Comparison of ENCODE assay signal across 8 mouse cellular contexts in the genomic region with DNA sequence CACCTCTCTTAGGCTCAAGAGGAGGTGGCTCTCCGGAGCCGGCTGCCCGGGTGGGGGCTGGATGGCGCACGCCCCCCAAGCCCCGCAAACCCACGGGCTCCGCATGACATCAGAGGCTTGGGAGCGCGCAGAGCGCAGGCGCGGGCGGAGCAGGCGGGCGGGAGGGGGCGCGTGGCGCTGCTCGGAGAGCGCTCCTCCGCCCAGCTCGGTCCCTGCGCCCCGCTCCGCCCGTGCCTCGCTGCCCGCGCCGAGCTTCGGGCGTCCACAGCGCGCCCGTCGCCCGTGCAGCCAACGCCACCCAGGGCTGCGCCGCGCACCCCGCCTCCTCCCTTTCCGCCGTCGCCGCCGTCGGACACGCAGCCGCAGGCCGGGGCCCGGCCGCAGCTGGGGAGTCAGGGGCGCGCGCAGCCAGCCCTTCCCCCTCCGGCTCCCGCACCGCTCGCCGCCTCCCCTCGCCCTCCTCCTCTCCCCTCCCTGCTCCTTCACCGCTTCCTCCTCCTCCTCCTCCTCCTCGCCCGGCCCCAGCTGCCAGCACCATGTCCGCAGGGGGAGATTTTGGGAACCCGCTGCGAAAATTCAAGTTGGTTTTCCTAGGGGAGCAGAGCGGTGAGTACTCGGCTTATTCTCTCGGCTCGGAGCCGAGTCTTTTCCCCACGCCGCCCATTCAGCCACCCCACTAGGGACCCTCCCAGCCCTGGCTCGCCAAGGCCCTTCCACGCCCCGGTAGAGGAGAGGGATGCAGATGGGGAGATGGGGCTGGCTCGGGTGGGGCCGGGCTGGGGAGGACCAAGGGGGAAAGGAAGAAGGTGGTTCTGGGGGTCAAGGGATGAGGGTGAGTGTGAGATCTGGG. TPM values are rescaled to one million over a fixed set of nuclear protein-coding genes. Genes with fewer than 3 reads are reported as not detected.
DNase-seq lines count a peak whose midpoint lies in the region; ATAC-seq and TF ChIP-seq lines count a peak whose summit lies in the region.

A gene (plus strand): TSS at position 167 of the 850 bp plus-strand sequence.

- no peak for TF ChIP-seq EP300 in heart, adult 2 months (IDR thresholded peaks at IDR 0.05; ENCODE audit: insufficient read depth, low read depth, low read length)
- no peak for TF ChIP-seq EP300 in liver, embryonic 14.5 days (IDR thresholded peaks at IDR 0.05; ENCODE audit: low read depth)

- peak within 1 kb of the TSS; percentile 62 for H3K4me2 ChIP-seq in liver, embryonic 14.5 days (ENCODE audit: low read depth)
- peak within 1 kb of the TSS; percentile 78 for H3K4me2 ChIP-seq in neural tube, embryonic 13.5 days

- under 1% methylated on average over 72 of the region's 81 CpGs for WGBS in heart, adult 2 months
- WGBS in liver, embryonic 14.5 days (ENCODE audit: insufficient replicate concordance) = under 1% methylated on average over 69 of the region's 81 CpGs
- under 1% methylated on average over 48 of the region's 81 CpGs for WGBS in neural tube, embryonic 13.5 days

- peak; percentile 50; the same call in 1 of the 2 replicates for TF ChIP-seq POLR2A in cortical plate, adult 2 months (IDR thresholded peaks at IDR 0.05; ENCODE audit: extremely low read depth, insufficient read depth, low read length)
- no peak for TF ChIP-seq POLR2A in heart, adult 2 months (IDR thresholded peaks at IDR 0.05; ENCODE audit: insufficient read depth, low read depth, low read length)

- H3K79me2 ChIP-seq in heart, adult 2 months (replicated peaks; ENCODE audit: control insufficient read depth, insufficient read depth, low read length) = no peaks in the 10 kb centered on the region

- no peaks in the 10 kb centered on the region for H3K9me3 ChIP-seq in liver, embryonic 14.5 days (ENCODE audit: control insufficient read depth, low read length)
- no peaks in the 10 kb centered on the region for H3K9me3 ChIP-seq in neural tube, embryonic 13.5 days

- peak; percentile 37 for DNase-seq in urinary bladder, adult 2 months (ENCODE audit: low spot score)
- no peak for DNase-seq in urinary bladder, postnatal 36 days (ENCODE audit: low spot score in 2 of 2)
- DNase-seq in heart, adult 2 months = peak; percentile 50 to 65
- peak; percentile 45 for DNase-seq in kidney, postnatal 14 days
- DNase-seq in liver, embryonic 14.5 days (ENCODE audit: low read depth in 3 of 3, low spot score in 3 of 3) = no peak
- DNase-seq in thymus, postnatal 4 days = peak; percentile 58

- peak within 1 kb of the TSS; percentile 96 for H3K27ac ChIP-seq in cortical plate, adult 2 months (ENCODE audit: insufficient read depth, low read length)
- H3K27ac ChIP-seq in heart, adult 2 months = no peak within 1 kb of the TSS
- no peak within 1 kb of the TSS for H3K27ac ChIP-seq in liver, embryonic 14.5 days
- H3K27ac ChIP-seq in neural tube, embryonic 13.5 days (replicated peaks) = peak within 1 kb of the TSS; percentile 96

- H3K4me1 ChIP-seq in cortical plate, adult 2 months (ENCODE audit: control insufficient read depth, insufficient read depth, low read length) = peaks cover 19% of the 10 kb centered on the region
- peaks cover 7% of the 10 kb centered on the region for H3K4me1 ChIP-seq in heart, adult 2 months (ENCODE audit: control insufficient read depth, insufficient read depth, low read length)
- 0 out of 4 replicates have a peak, but pooled peaks cover 0 to 3% of the 10 kb centered on the region in 2 experiments for H3K4me1 ChIP-seq in liver, embryonic 14.5 days (replicated peaks; ENCODE audit: control insufficient read depth in 2 of 2, insufficient read depth in 2 of 2, low read length in 1 of 2)
- H3K4me1 ChIP-seq in neural tube, embryonic 13.5 days (replicated peaks) = peaks cover 68% of the 10 kb centered on the region

- H3K36me3 ChIP-seq in heart, adult 2 months (ENCODE audit: control insufficient read depth, insufficient read depth, low read length) = no peaks in the 10 kb centered on the region
- H3K36me3 ChIP-seq in liver, embryonic 14.5 days (replicated peaks; ENCODE audit: control insufficient read depth, insufficient read depth, low read depth) = no peaks in the 10 kb centered on the region
- peaks cover 6% of the 10 kb centered on the region; the same call in 1 of the 2 replicates for H3K36me3 ChIP-seq in neural tube, embryonic 13.5 days

- no peak for TF ChIP-seq CTCF in cortical plate, adult 2 months (IDR thresholded peaks at IDR 0.05; ENCODE audit: extremely low read depth, insufficient read depth, low read length)
- TF ChIP-seq CTCF in heart, adult 2 months (IDR thresholded peaks at IDR 0.05) = no peak
- TF ChIP-seq CTCF in liver, embryonic 14.5 days (IDR thresholded peaks at IDR 0.05; ENCODE audit: low read depth) = no peak

- intact Hi-C loops in heart, adult 2 months (cut with DNase I) = no loop called here

- peak within 1 kb of the TSS; percentile 95 for H3K9ac ChIP-seq in heart, adult 2 months (ENCODE audit: low read depth, low read length)
- no peak within 1 kb of the TSS for H3K9ac ChIP-seq in liver, embryonic 14.5 days (replicated peaks)
- H3K9ac ChIP-seq in neural tube, embryonic 13.5 days = peak within 1 kb of the TSS; percentile 92

- ATAC-seq in liver, embryonic 14.5 days (ENCODE audit: insufficient read depth) = 0 out of 2 replicates have a peak, but pooled peaks have one; percentile 9
- peak; percentile 79 for ATAC-seq in neural tube, embryonic 13.5 days (ENCODE audit: low read depth)

- peak within 1 kb of the TSS; percentile 67 for H3K4me3 ChIP-seq in cortical plate, adult 2 months (ENCODE audit: insufficient read depth, low read length)
- H3K4me3 ChIP-seq in heart, adult 2 months = peak within 1 kb of the TSS; percentile 50
- H3K4me3 ChIP-seq in liver, embryonic 14.5 days (ENCODE audit: insufficient read depth in 1 of 2, low read depth in 2 of 2, low read length in 2 of 2) = peak within 1 kb of the TSS; percentile 32 to 53
- peak within 1 kb of the TSS; percentile 81 for H3K4me3 ChIP-seq in neural tube, embryonic 13.5 days

- no peaks in the 10 kb centered on the region; the same call in 1 of the 2 replicates for H3K27me3 ChIP-seq in heart, adult 2 months (ENCODE audit: control insufficient read depth, insufficient read depth, low read length)
- peaks cover 41% of the 10 kb centered on the region for H3K27me3 ChIP-seq in liver, embryonic 14.5 days (ENCODE audit: control insufficient read depth, insufficient read depth, low read length)
- H3K27me3 ChIP-seq in neural tube, embryonic 13.5 days = peaks cover 8% of the 10 kb centered on the region; the same call in 1 of the 2 replicates

RNA-seq across cellular contexts. Expression of the gene that starts here (rescaled TPM):
- 4.4 and 6.9 TPM in 2 replicates for polyA plus RNA-seq in urinary bladder, adult 2 months (2012; rRNA removed)
- polyA plus RNA-seq in cortical plate, adult 2 months (2012; rRNA removed) = 321 and 328 TPM in 2 replicates
- total RNA-seq in heart, adult 2 months (2021) = 1 to 10 TPM; 1.4 to 1.6 TPM
- 0.76 and 6.9 TPM in 2 replicates for polyA plus RNA-seq in heart, adult 2 months (2012; rRNA removed)
- 0.11 and 0.13 TPM in 2 replicates for polyA plus RNA-seq in liver, embryonic 14.5 days (2012; rRNA removed)
- polyA plus RNA-seq in liver, embryonic 14.5 days (2014; fragmentation: Nextera tagmentation; extraction: Ambion mirVana) = 0.05 TPM in 1 of 2 replicates, not detected in the other
- 82.5 and 86.2 TPM in 2 replicates for polyA plus RNA-seq in neural tube, embryonic 13.5 days (2015; fragmentation: Nextera tagmentation; extraction: Ambion mirVana)

Comparison
In these comparisons a context has a peak if more than half of its experiments do, and no peak if none do; other contexts are left out.
1. RNA of the gene that starts here (polyA plus RNA-seq): 321 to 328 TPM in cortical plate, adult 2 months and 82.5 to 86.2 TPM in neural tube, embryonic 13.5 days; 4.4 to 6.9 TPM in urinary bladder, adult 2 months, 0.76 to 6.9 TPM in heart, adult 2 months and 0.05 to 0.13 TPM in liver, embryonic 14.5 days; every median in the first group is over 10 times any median in the second.
2. DNase-seq: peak in urinary bladder, adult 2 months (single experiment), heart, adult 2 months (2 of 2), kidney, postnatal 14 days (single experiment) and thymus, postnatal 4 days (single experiment); none in urinary bladder, postnatal 36 days (0 of 2) and liver, embryonic 14.5 days (0 of 3).
3. Peak in ATAC-seq, H3K4me3 ChIP-seq and H3K4me2 ChIP-seq in liver, embryonic 14.5 days; RNA of the gene not detected or under 1 TPM.
4. H3K27ac ChIP-seq: peak in cortical plate, adult 2 months (single experiment) and neural tube, embryonic 13.5 days (single experiment); none in heart, adult 2 months (single experiment) and liver, embryonic 14.5 days (single experiment).
5. Peak in every context shown above with its lines, with median percentiles within 50 percentile points of each other: H3K4me3 ChIP-seq.